Mouse (Mus musculus) brain, embryonic 14.5 days (tissue): ENCODE results near the gene Slc4a8.

Experiments used
- CTCF ChIP-seq: fragments of 200-500 bp; IDR thresholded peaks from 2 replicates; pipeline ENCODE4 v1.5.1; 2012; ENCODE audit warnings: inconsistent platforms, mild to moderate bottlenecking, moderate library complexity, borderline replicate concordance; ENCODE audit not compliant: insufficient read depth, insufficient read length; ENCODE audit errors: extremely low read depth
- POLR2A ChIP-seq: fragments of 200-500 bp; IDR thresholded peaks from 2 replicates; pipeline ENCODE4 v1.6.1; 2012; ENCODE audit warnings: mild to moderate bottlenecking, inconsistent platforms, borderline replicate concordance; ENCODE audit not compliant: poor library complexity, insufficient read depth, insufficient read length, severe bottlenecking; ENCODE audit errors: extremely low read depth

GRCm38 (mm10) chr15:100844336-100844735 lies 82.8 kb downstream of the Slc4a8 start:
- TF ChIP-seq CTCF (no peak), POLR2A (no peak)
